Mouse (Mus musculus) granulocyte monocyte progenitor cell, adult 5-6 weeks (primary cell): ENCODE measurements at regions not wholly inside any gene's neighbourhood (a gene's known extent, or its start where the extent isn't known, plus 50 kb on each side); places are given as distances from the start of the nearest gene placed in this dataset.

Source experiments
- ATAC-seq: replicated peaks from 2 replicates; pipeline ENCODE4 v1.8.0; 2016; ENCODE audit warnings: mild to moderate bottlenecking, moderate TSS enrichment, inconsistent platforms; ENCODE audit not compliant: poor library complexity, severe bottlenecking

DNA sequence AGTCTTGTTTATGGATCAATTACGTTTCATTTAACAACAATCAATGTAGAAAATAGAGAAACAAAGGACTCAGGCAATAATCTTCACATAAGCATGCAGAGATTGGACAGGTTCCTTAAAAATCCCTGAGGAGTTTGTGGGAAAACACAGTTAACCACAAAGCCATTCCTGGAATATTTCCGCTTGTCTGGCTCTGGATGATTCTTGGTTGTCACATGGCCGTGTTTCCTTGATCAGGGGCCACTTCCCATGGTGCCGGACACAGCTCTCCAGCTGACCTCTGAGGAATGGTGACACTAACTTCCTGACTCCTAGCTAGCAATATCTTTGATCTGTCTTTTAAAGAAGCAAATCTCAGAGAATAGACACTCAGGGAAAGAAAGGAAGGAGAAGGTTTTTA, 344.8 kb upstream of the Marcks start:
- no peak for ATAC-seq

- ATAC-seq, result no peak
Observed at GRCm38 (mm10) chr10:37481879-37482278, 343.2 kb upstream of the Marcks start.

GRCm38 (mm10) chr10:37480331-37480730, 341.6 kb upstream of the Marcks start:
- no peak for ATAC-seq

- no peak for ATAC-seq
Observed at GRCm38 (mm10) chr10:37478108-37478507, 339.4 kb upstream of the Marcks start.

- no peak for ATAC-seq
Observed at GRCm38 (mm10) chr10:37473086-37473485, 334.4 kb upstream of the Marcks start.

- ATAC-seq, result no peak
Observed at GRCm38 (mm10) chr10:37457384-37457783, 318.7 kb upstream of the Marcks start.

GRCm38 (mm10) chr10:37449894-37450293, 311.2 kb upstream of the Marcks start:
- ATAC-seq, result no peak

DNA sequence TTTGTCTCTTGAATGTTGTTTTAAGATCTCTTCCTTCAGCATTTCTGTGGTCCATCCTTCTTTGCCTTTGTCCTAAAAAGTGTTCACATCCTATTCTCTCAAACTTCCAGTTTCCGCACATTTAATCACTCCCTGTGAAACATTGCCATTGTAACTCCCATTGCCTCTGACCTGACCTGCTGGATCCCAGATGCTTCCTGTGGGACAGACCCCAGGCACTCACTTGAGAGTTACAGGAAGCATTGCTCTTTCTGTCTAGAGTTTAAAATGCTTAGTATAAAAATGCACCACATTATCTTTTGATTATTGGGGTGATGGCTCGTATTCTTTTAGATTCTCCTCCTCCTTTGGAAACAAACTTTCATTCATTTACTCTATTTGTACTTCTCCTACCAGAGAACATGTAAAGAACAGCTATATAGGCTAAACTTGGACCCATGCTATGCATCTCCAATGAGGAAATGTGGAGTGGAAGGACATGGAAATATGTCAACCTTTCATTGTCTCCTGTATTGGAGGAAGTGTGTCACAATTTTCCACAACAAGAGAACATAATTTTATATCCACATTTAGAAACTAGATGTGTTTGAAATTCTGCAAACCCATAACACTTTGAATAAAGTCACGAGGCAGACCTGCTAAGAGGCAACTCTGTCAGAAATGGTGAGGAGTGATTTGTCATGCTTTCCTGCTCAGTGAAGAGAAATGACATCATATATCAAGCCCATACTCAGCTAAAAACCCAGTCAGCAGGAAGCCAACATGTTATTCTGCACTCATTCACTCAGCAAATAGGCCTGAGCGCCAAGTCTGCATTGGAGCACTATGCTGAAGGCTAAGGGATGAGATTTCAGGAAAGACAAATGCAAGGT, 308.8 kb upstream of the Marcks start:
- ATAC-seq, result no peak

DNA sequence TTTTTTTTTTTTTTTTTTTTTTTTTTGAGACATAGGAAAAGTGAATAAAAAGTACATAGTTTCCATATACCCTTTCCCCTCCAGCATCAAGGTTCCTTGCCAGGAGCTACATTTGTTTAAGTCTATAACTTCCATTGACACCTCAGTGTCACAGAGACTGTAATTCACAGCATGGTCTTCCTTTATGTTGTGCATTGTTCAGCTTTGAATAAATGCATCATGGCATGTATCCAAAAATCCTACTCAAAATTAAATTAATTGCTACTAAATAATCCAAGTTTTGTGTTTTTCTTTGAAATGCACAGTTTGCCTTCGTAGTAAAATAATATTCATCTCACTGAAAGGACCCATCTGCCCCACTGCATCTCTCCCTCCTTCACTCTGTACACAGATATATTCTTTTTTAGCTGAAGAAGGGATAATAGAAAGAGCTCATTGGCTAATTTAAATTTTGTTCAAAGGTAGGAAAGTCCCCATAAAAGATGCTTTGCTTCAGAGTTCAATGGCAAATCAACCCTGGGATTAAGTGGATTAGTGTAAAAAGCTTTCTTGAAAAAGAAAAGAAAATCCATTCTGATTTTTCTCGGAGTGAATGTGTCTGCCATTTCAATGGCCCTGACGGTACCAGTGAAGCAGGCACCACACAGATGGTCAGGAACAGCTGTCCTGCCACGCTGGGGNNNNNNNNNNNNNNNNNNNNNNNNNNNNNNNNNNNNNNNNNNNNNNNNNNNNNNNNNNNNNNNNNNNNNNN, 301.3 kb upstream of the Marcks start:
- ATAC-seq, result no peak

DNA sequence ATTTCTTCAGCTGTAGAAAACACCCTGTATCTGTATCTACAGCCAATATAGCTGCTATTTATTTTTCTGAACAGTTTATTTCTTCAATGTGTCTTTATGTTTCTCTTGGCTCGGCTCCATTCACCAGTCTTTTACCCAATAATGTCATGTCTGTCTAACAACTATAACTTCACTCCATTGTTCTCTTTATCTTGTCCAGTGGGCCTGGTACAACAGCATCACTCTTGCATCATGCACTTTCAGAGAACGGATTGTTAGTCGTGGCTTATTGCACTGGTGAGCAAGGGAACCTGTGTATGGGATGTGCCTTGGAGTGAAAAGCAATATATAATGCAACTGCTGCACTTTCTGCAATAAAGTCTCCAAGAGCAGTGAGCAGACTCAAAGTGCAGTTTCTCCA, 299.6 kb upstream of the Marcks start:
- no peak for ATAC-seq

GRCm38 (mm10) chr10:37436849-37437248, 298.1 kb upstream of the Marcks start:
- no peak for ATAC-seq

GRCm38 (mm10) chr10:37434229-37434628, 295.5 kb upstream of the Marcks start:
- ATAC-seq, result no peak

GRCm38 (mm10) chr10:37423047-37423446, 284.3 kb upstream of the Marcks start:
- ATAC-seq, result no peak

DNA sequence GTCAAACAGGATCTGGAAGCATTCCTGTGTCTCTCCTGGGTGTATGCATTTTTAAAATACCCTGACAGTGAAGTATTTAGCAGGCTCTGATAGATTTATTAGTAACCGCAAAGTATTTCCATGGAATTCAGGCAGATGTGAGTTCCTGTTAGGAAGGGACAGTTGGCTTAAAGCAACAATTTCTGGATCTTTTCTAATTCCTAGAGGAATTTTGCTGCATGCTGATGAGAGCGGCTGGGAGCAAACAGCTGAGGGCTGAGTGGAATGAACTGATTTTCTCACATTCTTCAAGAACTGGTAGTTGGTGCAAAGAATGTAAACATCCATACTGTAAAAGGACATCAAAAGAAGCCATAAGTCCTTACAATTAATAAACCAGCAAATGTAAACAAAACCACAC, 283.9 kb upstream of the Marcks start:
- no peak for ATAC-seq

DNA sequence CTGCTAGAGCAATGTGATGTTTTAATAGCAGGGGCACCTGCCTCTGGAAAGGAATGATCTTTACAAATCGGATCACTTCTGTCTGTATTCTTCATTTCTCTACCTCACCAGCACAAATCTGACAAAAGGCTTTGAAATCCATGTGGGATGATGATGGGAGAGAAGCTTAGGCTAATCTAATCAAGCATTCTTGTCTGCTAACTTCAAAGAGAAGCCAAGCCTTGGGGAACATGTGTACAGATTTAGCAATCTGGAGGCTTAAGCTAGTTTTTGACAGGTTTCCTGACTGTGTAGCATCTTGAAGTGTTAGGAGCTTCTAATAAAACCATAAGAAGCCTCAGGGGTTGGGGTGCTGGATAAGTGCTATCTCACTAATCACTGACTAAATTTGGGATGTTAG, 277.6 kb upstream of the Marcks start:
- no peak for ATAC-seq

- ATAC-seq, result no peak
Observed at GRCm38 (mm10) chr10:37412401-37412800, 273.7 kb upstream of the Marcks start.

- no peak for ATAC-seq
Observed at GRCm38 (mm10) chr10:37409749-37410148, 271.0 kb upstream of the Marcks start.

DNA sequence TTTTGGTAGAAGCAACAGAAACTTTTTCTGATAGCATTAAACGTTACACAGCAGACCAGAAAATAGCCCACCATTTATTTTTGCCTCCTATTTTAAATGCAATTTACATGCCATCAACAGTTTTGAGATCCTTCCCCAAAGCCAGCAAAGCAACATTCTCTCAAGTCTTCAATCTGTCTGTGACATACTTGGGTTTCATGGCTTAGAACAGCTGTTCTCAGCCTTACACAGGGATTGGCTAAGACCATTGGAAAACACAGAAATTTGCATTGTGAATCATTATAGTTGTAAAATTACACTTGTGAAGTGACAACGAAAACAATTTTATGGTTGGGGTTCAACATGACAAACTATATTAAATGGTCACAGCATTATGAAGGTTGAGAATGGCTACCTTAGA, 268.8 kb upstream of the Marcks start:
- ATAC-seq, result no peak

DNA sequence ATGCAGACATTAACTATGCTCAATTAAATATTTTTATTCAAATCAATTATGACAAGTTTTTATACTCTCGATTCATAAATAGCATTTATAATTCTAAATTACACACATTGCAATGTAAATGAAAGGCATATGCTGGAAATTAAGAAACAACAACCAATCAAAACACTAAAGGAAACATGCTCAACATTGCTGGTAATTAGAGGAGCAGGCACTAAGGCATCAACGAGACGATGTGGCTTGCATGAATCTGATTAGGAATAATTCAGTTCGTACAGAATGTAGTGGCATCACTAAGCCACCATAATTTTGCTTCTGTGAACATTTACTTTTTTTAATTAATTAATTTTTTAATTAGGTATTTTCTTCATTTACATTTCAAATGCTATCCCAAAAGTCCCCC, 266.2 kb upstream of the Marcks start:
- no peak for ATAC-seq

DNA sequence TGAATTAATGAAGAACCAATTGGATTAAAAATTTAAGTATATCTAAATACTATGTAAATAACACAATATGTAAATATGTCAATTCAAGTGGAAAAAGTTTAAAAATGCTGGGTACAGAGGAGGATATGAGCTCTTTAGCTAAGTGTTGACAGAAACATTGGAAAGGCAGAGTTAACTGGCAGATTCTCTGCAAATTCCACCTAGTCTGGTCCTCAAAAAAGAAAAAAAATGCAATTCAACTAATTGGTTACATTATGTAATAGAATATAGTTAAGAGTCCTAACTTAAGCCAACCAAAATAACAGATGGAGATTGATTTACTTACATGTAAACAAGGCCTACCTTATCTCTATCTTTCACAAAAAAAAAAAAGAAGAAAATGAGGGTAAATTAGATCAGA, 265.7 kb upstream of the Marcks start:
- ATAC-seq, result no peak

DNA sequence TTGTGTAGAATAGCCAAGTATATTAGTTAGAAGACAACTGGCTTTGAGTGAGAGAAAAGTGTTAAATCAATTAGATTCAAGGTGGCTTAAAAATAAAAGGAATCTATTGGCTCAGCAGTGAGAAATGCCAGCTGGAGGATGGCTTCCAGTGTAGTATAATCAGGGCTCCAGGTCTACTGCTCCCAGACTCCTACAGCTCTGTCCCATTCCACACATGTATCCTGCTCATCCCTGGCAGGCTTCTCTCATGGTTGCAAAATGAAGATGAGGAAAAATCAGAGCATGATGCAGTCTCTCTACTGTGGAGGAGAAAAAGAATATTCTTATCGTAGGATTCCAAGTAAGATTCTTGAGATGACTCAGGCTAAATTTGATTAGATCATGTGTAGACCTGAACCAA, 263.7 kb upstream of the Marcks start:
- no peak for ATAC-seq

GRCm38 (mm10) chr10:37400991-37401390, 262.3 kb upstream of the Marcks start:
- ATAC-seq, result no peak
